Mouse (Mus musculus) 3134 (cell line): ENCODE data around the gene Sim2.

ENCODE experiments used
- DNase-seq: peaks from one replicate; pipeline ENCODE4 v3.0.0-alpha.2; 2011; ENCODE audit warnings: low spot score; ENCODE audit not compliant: insufficient read length; ENCODE audit errors: extremely low read depth

Sim2 gene

GRCm38 (mm10) chr16:94094251-94095108 lies 9.7 kb downstream of the Sim2 start:
- no peak for DNase-seq

GRCm38 (mm10) chr16:94095109-94095822 lies 10.5 kb downstream of the Sim2 start:
- no peak for DNase-seq

GRCm38 (mm10) chr16:94096479-94096878 lies 11.7 kb downstream of the Sim2 start:
- no peak for DNase-seq

- no peak for DNase-seq
Measured at GRCm38 (mm10) chr16:94097724-94098455, 13.2 kb downstream of the Sim2 start.

GRCm38 (mm10) chr16:94113160-94113559 lies 28.4 kb downstream of the Sim2 start:
- DNase-seq = no peak

GRCm38 (mm10) chr16:94114693-94115092 lies 30.0 kb downstream of the Sim2 start:
- DNase-seq = peak; percentile 41

- no peak for DNase-seq
Measured at GRCm38 (mm10) chr16:94117333-94117732, 32.6 kb downstream of the Sim2 start.

- no peak for DNase-seq
Measured at GRCm38 (mm10) chr16:94118394-94118793, 33.7 kb downstream of the Sim2 start.

- DNase-seq = no peak
Measured at GRCm38 (mm10) chr16:94122347-94122746, 37.6 kb downstream of the Sim2 start.

GRCm38 (mm10) chr16:94123247-94123646 lies 38.5 kb downstream of the Sim2 start:
- DNase-seq = peak; percentile 20

GRCm38 (mm10) chr16:94125172-94125981 lies 40.6 kb downstream of the Sim2 start:
- no peak for DNase-seq

- DNase-seq = no peak
Measured at GRCm38 (mm10) chr16:94126200-94126599, 41.5 kb downstream of the Sim2 start.

- DNase-seq = no peak
Measured at GRCm38 (mm10) chr16:94128236-94128835, 43.6 kb downstream of the Sim2 start.

- no peak for DNase-seq
Measured at GRCm38 (mm10) chr16:94134218-94134617, 49.5 kb downstream of the Sim2 start.

- DNase-seq = no peak
Measured at GRCm38 (mm10) chr16:94140746-94141145, 56.0 kb downstream of the Sim2 start.

- no peak for DNase-seq
Measured at GRCm38 (mm10) chr16:94143325-94143724, 58.6 kb downstream of the Sim2 start.

GRCm38 (mm10) chr16:94148139-94148538 lies 63.4 kb downstream of the Sim2 start:
- no peak for DNase-seq

GRCm38 (mm10) chr16:94150125-94151103 lies 65.7 kb downstream of the Sim2 start:
- no peak for DNase-seq
